Mouse (Mus musculus): ENCODE results near the gene Cend1.

DNA sequence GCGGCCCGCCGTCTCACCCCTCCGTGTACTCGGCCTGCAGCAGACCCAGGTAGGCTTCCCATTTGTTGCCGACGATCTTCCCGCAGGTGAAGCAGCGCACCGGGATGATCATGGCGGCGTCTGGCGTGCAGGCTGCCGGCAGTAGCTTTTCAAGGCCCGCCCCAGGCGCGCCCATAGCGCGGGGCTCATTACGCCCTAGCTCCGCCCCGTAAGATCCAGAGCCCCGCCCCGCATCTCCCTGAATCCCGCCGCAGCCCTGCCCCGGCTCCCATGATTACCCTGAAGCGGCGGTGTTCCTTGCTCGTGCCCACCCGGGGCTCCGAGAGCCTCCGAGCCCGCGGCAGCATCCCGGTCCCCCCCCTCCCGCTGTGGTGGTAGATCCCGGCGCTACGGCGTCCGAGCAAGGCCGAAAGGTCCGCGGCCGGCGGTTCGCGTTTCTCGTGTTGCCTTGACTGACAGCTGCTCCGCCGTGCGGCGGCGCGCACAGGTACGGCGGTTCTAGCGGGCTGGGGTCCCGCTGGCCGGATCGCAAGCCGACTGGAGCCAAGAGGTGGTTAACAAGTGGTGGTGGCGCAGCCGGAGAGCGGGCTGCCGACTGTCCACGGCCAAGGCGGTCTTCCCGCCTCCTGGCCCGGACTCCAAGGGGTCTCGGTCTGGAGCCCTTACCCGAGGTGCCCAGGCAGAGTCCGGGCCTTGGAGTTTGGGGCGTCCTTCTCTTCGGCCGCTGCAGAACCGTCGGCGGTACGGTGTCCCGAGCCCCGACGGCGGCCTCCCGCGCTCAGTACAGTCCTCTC, 45.9 kb upstream of the Cend1 start, which contains the start of the genes Polr2l and Tspan4:
- peak; percentile 59; the same call in 1 of the 2 replicates for TF ChIP-seq EP300 (IDR thresholded peaks at IDR 0.05; ENCODE audit: low read depth)
- TF ChIP-seq CTCF (IDR thresholded peaks at IDR 0.05; ENCODE audit: low read depth) = peak; percentile 29; the same call in 1 of the 2 replicates
